Mouse (Mus musculus): ENCODE results near the gene Secisbp2.
A peak's percentile ranks its signal among the peaks of the same experiment; 100 is the strongest.
"Not testable (repeated sequence)": the region's sequence is repeated elsewhere in the genome, so short reads cannot be mapped to it uniquely, and the experiment has no call there.

Gene Secisbp2

GRCm38 (mm10) chr13:51651408-51652064, at the start of gene Secisbp2:
Secisbp2 (plus strand) TSS chr13:51651697.
- peak; percentile 93 for DNase-seq

- DNase-seq, result no peak
Observed at GRCm38 (mm10) chr13:51602764-51603163, 48.7 kb upstream of the Secisbp2 start.

DNA sequence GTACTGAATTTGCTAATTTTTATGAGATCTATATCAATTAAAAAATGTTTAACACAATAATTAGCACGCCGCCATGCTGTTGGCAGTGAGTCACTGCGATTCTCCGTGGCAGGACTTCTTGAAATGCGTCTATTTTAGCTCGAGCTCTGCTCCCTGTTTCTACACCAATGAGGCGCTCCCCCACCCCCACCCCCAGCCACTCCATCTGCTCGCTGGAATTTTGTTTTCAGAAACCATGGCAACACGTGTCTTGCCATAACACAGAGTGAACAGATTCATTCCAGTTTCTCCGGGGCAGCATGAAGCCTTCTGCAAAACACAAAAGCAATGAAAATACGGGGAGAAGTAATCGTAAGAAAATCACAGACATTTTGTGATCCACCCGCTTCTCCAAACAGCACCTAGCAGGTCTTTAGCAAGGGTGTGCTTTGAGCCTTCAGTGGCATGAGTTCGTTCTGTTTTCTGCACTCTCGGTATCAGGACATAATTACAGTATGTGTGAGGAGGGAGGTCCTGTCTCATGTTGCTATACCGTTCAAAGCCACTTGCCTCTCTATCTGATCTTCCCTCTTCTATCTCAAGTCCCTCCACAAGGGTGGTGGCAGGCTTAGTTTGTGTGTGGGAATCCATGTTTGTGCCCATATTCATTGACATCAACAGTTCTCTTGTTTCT, 48.1 kb upstream of the Secisbp2 start:
- peak; percentile 81 for DNase-seq

DNA sequence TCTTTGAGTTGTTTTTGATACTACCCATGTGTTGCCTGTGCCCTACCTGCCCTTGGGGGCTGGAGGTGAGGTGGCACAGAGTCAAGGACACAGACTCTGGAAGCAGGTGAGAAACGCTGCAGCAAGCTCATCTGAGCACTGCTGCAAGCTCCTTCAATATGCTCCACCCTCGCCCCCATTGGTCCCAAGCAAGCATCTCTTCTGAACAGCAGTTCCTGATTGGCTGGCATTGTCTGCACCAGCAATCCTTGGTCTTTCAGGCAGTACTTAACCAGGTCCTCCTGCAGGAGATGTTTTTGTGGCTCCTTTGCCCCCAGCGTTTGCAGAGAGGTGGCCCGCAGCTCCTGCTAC, 47.6 kb upstream of the Secisbp2 start:
- DNase-seq, result peak; percentile 76

DNA sequence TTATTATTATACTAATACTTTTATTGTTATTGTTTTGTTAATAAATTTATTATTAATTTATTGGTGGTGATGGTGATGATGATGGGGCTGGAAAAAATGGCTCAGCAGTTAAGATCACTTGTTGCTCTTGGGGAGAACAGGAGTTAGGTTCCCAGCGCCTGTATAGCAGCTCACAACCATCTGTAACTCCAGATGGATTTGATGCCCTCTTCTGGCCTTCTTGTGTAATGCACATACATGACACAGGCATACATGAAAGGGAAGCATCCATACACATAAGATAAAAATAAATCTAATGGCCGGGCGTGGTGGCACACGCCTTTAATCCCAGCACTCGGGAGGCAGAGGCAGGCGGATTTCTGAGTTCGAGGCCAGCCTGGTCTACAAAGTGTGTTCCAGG, 42.3 kb upstream of the Secisbp2 start:
- no peak for DNase-seq

DNA sequence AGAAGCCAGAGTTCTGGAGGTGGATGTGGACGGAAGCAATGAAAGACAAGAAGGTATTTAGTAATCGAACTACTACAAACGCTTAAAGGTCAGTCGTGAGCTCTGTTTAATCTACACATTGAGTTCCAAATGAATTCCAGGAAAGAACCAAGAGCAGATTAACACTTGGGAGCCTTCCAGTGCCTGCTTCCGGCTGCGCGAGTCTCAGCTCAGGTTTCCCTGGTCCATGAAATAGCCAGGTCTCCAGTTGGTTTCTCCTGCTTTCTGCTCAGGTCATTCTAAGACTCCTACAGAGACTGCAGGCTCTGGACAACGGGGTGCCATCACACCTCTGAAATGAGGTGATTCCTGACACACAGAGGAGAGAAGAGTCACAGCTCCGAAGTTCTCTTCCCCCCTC, 40.4 kb upstream of the Secisbp2 start:
- DNase-seq, result no peak

DNA sequence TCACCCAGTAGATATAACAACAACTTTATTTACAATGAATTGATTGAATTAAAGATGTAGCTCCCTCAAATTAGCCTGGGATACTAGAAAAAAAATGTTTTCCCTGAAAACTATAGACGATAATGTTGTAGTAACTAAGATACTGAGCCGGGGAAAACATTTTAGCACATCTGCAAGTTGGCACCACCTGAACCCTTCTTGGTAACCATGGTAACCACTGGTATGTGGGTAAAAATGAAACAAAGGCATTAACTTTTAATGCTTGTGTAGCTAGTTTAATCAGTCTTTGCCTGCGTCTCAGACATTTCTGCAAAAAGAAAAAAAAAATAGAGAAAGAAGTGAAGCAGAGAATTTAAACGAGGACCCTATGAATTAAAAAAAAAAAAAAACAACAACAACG, 40.0 kb upstream of the Secisbp2 start:
- no peak for DNase-seq

- no peak for DNase-seq
Observed at GRCm38 (mm10) chr13:51615815-51616214, 35.7 kb upstream of the Secisbp2 start.

DNA sequence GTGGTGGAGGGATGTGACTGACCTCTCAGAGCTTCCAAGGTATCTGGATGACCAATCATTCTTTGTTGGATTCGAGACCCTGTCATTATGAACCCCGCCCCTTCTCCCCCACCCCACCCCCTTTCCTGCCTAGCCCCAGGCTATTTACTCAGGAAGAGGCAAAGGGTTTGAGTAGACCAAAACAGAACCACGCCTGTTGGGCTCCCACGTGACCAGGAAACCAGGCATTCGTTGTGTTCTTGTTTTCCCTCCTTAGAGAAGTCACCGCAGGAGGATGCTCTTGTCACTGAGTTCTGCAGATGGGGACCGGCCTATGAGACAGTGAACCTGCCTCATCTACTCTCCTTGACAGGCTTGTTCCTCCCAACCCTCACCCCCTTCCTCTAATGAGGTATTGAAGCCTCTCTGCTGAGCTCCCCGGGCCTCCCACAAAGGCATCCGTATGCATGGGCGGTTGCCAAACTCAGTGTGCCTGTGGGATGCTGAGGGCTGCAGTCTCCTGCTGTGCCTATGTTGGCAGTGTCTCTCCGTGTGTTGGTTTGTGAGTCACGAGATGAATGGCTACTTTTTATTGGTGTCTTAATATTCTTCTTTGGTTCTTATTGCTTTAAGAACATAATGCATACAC, 35.0 kb upstream of the Secisbp2 start:
- peak; percentile 89 for DNase-seq

DNA sequence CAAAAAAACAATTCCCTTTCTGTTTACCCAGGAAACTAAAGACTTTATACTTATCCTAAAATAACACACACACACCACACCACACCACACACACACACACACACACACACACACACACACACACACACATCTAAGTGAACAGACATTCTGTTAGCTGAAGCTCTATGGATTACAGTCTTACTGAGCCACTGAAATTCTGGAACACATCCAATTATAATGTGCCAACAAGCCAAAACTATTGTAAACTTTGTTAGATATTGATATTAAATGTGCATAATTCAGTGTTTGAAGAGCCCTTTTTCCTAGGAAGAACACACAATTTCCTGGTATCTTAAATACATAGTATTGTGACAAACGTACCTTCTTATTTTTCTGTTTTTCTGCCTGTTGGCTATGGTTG, 34.2 kb upstream of the Secisbp2 start:
- DNase-seq, result no peak

DNA sequence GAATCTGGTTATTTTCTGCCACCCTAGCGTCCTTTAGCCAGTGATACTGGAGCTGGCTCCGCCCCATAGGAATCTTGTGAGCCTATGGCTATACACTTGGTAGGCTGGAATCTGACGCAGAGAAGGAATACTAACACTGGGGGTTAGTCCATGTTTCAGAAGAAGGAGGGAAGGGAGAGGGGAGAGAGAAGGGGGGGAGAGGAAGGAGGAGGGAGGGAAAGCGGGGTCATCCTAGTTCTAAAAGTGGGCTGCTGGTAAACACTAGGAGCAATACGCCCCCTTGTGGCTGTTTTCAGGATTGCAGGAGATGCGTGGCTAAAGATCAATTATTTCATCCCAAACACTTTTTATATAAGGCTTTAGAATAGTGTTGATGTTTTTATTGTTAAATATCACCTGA, 33.6 kb upstream of the Secisbp2 start:
- DNase-seq, result peak; percentile 37

- no peak for DNase-seq
Observed at GRCm38 (mm10) chr13:51618602-51619001, 32.9 kb upstream of the Secisbp2 start.

DNA sequence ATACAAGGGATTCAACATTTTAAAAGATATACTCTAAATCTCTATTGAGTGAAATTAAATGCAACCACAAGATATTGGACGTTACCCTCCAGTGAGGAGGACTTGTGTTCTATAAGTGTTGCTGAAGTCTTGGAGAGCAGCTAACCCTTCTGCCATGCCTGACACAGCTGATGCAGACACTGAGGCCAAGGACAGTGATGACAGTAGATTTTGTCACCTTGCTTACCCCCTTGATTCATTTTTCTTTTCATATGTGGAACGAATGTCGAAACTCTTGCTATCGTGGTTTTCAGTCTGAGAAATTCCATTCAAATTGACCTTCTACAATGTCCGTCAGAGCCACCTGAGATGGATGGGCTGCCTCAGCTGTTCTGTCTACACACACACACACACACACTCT, 28.9 kb upstream of the Secisbp2 start:
- DNase-seq, result no peak

DNA sequence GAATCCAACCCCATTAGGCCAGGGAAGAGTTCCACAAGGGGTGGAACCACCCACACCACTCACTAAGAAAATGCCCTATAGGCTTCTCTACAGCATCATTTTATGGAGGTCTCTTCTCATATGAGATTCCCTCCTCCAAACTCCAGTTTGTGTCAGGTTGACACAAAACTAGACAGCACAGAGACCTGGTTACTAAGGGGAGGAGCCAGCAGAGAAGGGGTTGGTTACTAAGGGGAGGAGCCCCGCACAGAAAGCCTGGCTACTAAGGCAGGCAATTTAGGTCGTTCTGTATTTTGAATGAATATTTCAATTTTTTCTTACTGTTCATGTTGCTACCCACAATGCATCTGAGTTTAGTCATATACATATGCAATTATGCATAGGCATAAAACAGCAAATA, 27.8 kb upstream of the Secisbp2 start:
- DNase-seq, result no peak

GRCm38 (mm10) chr13:51628273-51628848, 23.1 kb upstream of the Secisbp2 start:
- DNase-seq, result no peak

- DNase-seq, result no peak
Observed at GRCm38 (mm10) chr13:51631354-51631992, 20.0 kb upstream of the Secisbp2 start.

GRCm38 (mm10) chr13:51632560-51633218, 18.8 kb upstream of the Secisbp2 start:
- no peak for DNase-seq

DNA sequence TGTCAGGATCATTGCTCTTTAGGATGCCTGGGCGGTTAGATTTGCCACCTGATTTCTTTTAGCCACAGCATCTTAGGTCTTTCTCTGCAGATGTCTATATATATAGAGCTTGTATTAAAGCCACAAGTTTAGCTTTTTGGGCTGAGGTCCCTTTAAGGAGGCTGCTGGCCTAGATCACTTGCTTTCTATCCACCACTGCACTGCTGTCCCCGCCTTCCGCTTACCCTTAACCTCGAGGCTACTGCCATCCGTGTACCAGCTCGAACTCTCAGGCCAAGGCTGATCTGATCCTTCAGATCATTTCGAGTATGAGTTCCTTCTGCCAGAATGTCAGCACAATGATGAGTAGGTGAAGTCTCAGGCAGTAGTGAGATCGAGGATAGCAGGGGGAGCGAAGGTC, 16.1 kb upstream of the Secisbp2 start:
- DNase-seq, result not testable (repeated sequence)

- DNase-seq, result no peak
Observed at GRCm38 (mm10) chr13:51638958-51639357, 12.5 kb upstream of the Secisbp2 start.

- DNase-seq, result no peak
Observed at GRCm38 (mm10) chr13:51641424-51641823, 10.1 kb upstream of the Secisbp2 start.

- no peak for DNase-seq
Observed at GRCm38 (mm10) chr13:51642171-51642778, 9.2 kb upstream of the Secisbp2 start.
